Mouse (Mus musculus): ENCODE measurements around the gene H2al1o.
"Not testable (repeated sequence)": the region's sequence is repeated elsewhere in the genome, so short reads cannot be mapped to it uniquely, and the experiment has no call there.

Gene H2al1o

DNA sequence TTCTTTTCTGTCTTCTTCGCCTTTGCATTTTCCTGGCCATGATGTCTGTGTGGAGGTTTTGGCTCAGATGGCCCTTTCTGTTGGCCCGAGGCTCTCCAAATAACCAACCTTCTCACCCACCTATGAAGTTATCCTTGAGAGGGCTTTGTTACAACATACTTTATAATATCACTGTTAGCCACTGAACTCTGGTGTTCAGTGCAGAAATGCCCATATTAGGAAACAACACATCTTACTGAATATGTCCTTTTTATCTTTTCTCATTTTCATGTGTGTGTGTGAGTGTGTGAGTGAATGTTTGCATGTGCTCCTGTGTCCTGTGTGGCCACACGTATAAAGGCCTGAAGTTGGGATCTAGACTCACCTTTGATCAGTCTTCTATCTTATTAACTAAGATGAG, at the start of gene H2al1o:
Gene H2al1o (minus strand): TSS at position 101 of the 400 bp plus-strand sequence.
- DNase-seq: not testable (repeated sequence)

DNA sequence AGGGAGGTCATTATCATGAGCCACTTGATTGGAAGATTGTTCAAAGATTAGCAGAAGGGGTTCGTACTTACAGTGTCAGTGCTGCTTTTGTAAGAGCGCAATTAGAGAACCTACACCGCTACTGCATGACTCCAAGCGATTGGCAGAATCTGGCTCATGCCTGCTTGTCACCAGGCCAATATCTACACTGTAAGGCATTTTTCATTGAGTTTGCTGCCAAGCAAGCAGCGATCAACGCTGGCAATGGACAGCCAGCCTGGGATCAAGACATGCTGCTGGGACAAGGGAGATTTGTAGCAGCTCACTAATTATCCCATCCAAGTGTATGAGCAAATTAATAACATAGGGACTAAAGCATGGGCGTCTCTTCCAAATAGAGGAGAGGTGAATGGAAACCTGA, 25.8 kb upstream of the H2al1o start:
- DNase-seq: not testable (repeated sequence)

DNA sequence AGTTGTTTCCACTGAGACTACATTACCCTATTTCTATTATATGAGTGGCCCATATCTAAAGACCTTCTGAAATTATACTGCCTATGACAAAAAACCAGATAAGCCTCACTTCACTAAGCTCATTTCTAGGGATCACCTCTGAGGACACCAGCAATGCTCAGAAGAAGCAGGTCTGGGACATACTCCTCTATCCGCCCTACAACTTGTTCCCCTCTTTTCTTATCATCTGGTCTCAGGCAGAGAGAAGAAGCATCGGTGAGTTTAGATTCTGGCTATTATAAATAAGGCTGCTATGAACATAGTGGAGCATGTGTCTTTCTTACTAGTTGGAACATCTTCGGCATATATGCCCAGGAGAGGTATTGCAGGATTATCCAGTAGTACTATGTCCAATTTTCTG, 35.3 kb downstream of the H2al1o start:
- DNase-seq: no peak

Measured in right cerebral cortex, adult 18-20 months (tissue).